Mouse (Mus musculus) neural tube, embryonic 14.5 days (tissue): ENCODE data around the gene Gm20388. TPM values are rescaled to one million over a fixed set of nuclear protein-coding genes. Genes with fewer than 3 reads are reported as not detected.

Source experiments
- ATAC-seq: fragments of 200-750 bp; cut with Nextera tagmentation; 2 replicates; pipeline ENCODE4 v1.8.0; 2017; ENCODE audit warnings: low read depth, mild to moderate bottlenecking, moderate TSS enrichment, moderate library complexity
- H3K27ac ChIP-seq: fragments of 300-500 bp; sonication (generic); 2 replicates; pipeline ENCODE4 v1.5.1; 2014; ENCODE audit warnings: low read depth, mild to moderate bottlenecking, control low read depth, low read length, moderate library complexity, mixed read lengths
- H3K27me3 ChIP-seq: fragments of 300-500 bp; sonication (generic); 2 replicates; pipeline ENCODE4 v1.6.1; 2014; ENCODE audit warnings: low read length; ENCODE audit not compliant: control insufficient read depth, insufficient read depth
- H3K36me3 ChIP-seq: fragments of 300-500 bp; sonication (generic); 2 replicates; pipeline ENCODE4 v1.6.1; 2014; ENCODE audit warnings: low read length, mixed read lengths; ENCODE audit not compliant: control insufficient read depth, insufficient read depth
- H3K4me1 ChIP-seq: fragments of 300-500 bp; sonication (generic); 2 replicates; pipeline ENCODE4 v1.6.1; 2014; ENCODE audit warnings: low read length; ENCODE audit not compliant: control insufficient read depth, insufficient read depth
- H3K4me2 ChIP-seq: fragments of 300-500 bp; sonication (generic); 2 replicates; pipeline ENCODE4 v1.6.1; 2014; ENCODE audit warnings: mild to moderate bottlenecking, low read depth, low read length, control low read depth
- H3K4me3 ChIP-seq: fragments of 300-500 bp; sonication (generic); 2 replicates; pipeline ENCODE4 v1.5.1; 2014; ENCODE audit warnings: low read depth, low read length, control low read depth, mixed read lengths
- H3K9ac ChIP-seq: fragments of 300-500 bp; sonication (generic); replicated peaks from 2 replicates; pipeline ENCODE4 v1.6.1; 2014; ENCODE audit warnings: low read depth, mild to moderate bottlenecking, control low read depth, low read length, mixed read lengths
- H3K9me3 ChIP-seq: fragments of 300-500 bp; sonication (generic); 2 replicates; pipeline ENCODE4 v1.6.1; 2016; ENCODE audit warnings: low read length; ENCODE audit not compliant: control insufficient read depth
- WGBS: fragments of 180-500 bp; shearing (Covaris S2); extraction: QIAGEN DNeasy Blood & Tissue Kit; methylation state at CpG from one replicate; pipeline ENCODE4 v1.1.7; 2014; 5-methylcytosine and 5-hydroxymethylcytosine counted together
- polyA plus RNA-seq: library from polyadenylated mRNA; unstranded; fragments of >200 nt; fragmentation: Nextera tagmentation; extraction: Ambion mirVana; gene quantifications from 2 replicates; pipeline ENCODE4 v1.2.1, GENCODE M21; 2014

The Gm20388 gene
- polyA plus RNA-seq, 1 experiment from 2014 or later, result 10.3 TPM

GRCm38 (mm10) chr8:120493508-120494464 lies 583.1 kb downstream of the Gm20388 start:
- peak overlapping the region; percentile 6; the same call in 1 of the 2 replicates for H3K4me3 ChIP-seq

DNA sequence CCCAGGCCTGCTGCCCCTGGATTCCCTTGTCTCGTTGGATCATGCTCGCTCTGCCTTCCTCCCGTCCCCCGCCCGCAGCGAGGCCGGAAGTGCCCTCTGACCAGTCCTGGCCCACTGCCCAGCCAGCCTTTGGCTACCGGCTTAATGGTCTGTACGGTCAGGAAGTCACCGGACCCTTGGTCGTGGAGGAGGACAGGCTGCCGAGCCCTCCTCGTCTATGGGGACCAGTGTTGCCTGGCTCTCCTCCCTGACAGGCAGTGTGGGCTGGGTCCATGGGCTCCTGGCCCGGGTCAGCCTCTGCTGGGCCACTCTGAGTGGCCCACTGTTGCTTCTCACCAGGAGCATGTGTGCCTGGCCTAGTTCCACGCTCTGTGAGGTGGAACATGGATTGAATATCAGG lies 584.3 kb downstream of the Gm20388 start:
- peak overlapping the region; percentile 47 for H3K9ac ChIP-seq
- H3K36me3 ChIP-seq, result no peaks in the 10 kb centered on the region
- H3K27me3 ChIP-seq, result no peaks in the 10 kb centered on the region
- peak overlapping the region; percentile 13; the same call in 1 of the 2 replicates for H3K4me3 ChIP-seq
- H3K27ac ChIP-seq, result peak overlapping the region; percentile 60; the same call in 1 of the 2 replicates
- H3K4me2 ChIP-seq, result peak overlapping the region; percentile 94
- peaks cover 84% of the 10 kb centered on the region for H3K4me1 ChIP-seq
- H3K9me3 ChIP-seq, result no peaks in the 10 kb centered on the region
- no peak for ATAC-seq
- WGBS, result 13% methylated on average over 13 of the region's 15 CpGs

More at GRCm38 (mm10) chr8:120493508-120494464, 583.1 kb downstream of the Gm20388 start:
- Histone ChIP-seq H3K4me2 (peak overlapping the region; percentile 94), H3K27ac (no peak overlapping the region; the same call in 1 of the 2 replicates), H3K4me1 (peaks cover 78% of the 10 kb centered on the region), H3K27me3 (no peaks in the 10 kb centered on the region), H3K36me3 (no peaks in the 10 kb centered on the region), H3K9ac (0 out of 2 replicates have a peak overlapping the region, but pooled peaks have one; percentile 22), H3K9me3 (no peaks in the 10 kb centered on the region)
- no peak for ATAC-seq
- WGBS, result 35% methylated on average over 16 of the region's 16 CpGs

DNA sequence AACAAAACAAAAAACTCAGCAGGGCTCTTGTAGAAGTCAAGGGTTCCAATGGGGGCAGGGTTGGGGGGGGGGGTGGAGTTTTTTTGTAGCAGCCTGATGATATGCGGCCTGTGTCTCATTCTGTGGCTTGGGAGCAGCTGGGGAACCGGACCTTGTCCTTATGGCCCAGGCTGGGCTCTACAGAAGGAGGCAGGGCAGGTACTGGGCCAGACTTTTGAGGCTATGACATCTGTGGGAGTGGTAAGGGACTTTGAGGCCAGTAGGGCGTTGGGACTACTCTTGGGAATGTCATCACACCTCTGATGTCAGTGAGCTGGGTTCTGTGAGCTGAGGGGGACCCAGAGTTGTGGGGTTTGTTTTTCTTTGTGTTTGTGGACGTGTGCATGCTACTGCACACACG lies 584.8 kb downstream of the Gm20388 start:
- Histone ChIP-seq H3K27ac (no peak overlapping the region), H3K4me3 (no peak overlapping the region), H3K27me3 (no peaks in the 10 kb centered on the region), H3K4me1 (peaks cover 80% of the 10 kb centered on the region), H3K4me2 (0 out of 2 replicates have a peak overlapping the region, but pooled peaks have one; percentile 94), H3K9ac (no peak overlapping the region), H3K9me3 (no peaks in the 10 kb centered on the region), H3K36me3 (no peaks in the 10 kb centered on the region)
- no peak for ATAC-seq
- WGBS, result 56% methylated on average over 5 of the region's 5 CpGs

GRCm38 (mm10) chr8:120496478-120496877 lies 585.8 kb downstream of the Gm20388 start:
- no peak overlapping the region for H3K27ac ChIP-seq
- H3K4me3 ChIP-seq, result no peak overlapping the region

GRCm38 (mm10) chr8:120497503-120497946 lies 586.9 kb downstream of the Gm20388 start:
- Histone ChIP-seq H3K9me3 (no peaks in the 10 kb centered on the region), H3K27ac (peak overlapping the region; percentile 46; the same call in 1 of the 2 replicates), H3K27me3 (no peaks in the 10 kb centered on the region), H3K4me1 (peaks cover 71% of the 10 kb centered on the region), H3K36me3 (no peaks in the 10 kb centered on the region), H3K9ac (0 out of 2 replicates have a peak overlapping the region, but pooled peaks have one; percentile 29), H3K4me2 (peak overlapping the region; percentile 30; the same call in 1 of the 2 replicates), H3K4me3 (no peak overlapping the region)
- 5% methylated on average over 11 of the region's 11 CpGs for WGBS
- ATAC-seq, result no peak

More at GRCm38 (mm10) chr8:120496478-120496877, 585.8 kb downstream of the Gm20388 start:
- H3K4me2 ChIP-seq, result no peak overlapping the region
- 96% methylated on average over 15 of the region's 15 CpGs for WGBS
- ATAC-seq, result no peak
- H3K36me3 ChIP-seq, result no peaks in the 10 kb centered on the region
- H3K27me3 ChIP-seq, result no peaks in the 10 kb centered on the region
- H3K9ac ChIP-seq, result no peak overlapping the region
- H3K4me1 ChIP-seq, result peaks cover 80% of the 10 kb centered on the region
- no peaks in the 10 kb centered on the region for H3K9me3 ChIP-seq

DNA sequence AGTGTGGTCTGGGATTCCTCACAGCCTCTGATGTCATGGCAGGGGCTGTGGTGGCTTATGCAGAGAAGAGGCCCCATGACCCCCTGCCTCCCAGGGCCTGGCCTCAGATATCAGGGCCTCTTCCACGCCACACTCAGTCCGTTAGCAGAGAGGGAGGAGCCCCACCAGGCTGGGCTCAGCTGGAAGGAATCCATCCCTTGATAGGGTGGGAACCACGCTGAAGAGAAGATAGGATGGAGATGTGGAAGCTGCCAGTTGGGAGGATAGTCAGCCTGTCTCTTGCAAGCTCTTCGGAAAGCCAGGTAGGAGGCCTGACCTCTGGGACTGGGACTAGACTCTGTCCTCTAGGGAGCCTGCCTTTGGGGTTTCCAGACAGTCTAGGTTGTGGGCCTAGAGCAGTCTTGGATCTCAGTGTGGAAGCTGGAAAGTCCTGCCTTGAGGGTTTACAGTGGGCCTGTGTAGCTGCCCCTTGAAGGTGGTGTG lies 587.7 kb downstream of the Gm20388 start:
- peak overlapping the region; percentile 46 for H3K27ac ChIP-seq
- H3K36me3 ChIP-seq, result no peaks in the 10 kb centered on the region
- H3K4me1 ChIP-seq, result peaks cover 63% of the 10 kb centered on the region
- peak overlapping the region; percentile 30; the same call in 1 of the 2 replicates for H3K4me2 ChIP-seq
- no peaks in the 10 kb centered on the region for H3K27me3 ChIP-seq
- no peak overlapping the region for H3K4me3 ChIP-seq
- peak overlapping the region; percentile 29 for H3K9ac ChIP-seq
- no peak for ATAC-seq
- WGBS, result 26% methylated on average over 4 of the region's 4 CpGs
- no peaks in the 10 kb centered on the region for H3K9me3 ChIP-seq

- peak; percentile 45; the same call in 1 of the 2 replicates for ATAC-seq
- WGBS, result 16% methylated on average over 9 of the region's 9 CpGs
- 0 out of 2 replicates have a peak overlapping the region, but pooled peaks have one; percentile 39 for H3K9ac ChIP-seq
- H3K4me2 ChIP-seq, result peak overlapping the region; percentile 30; the same call in 1 of the 2 replicates
- H3K27me3 ChIP-seq, result no peaks in the 10 kb centered on the region
- peak overlapping the region; percentile 46; the same call in 1 of the 2 replicates for H3K27ac ChIP-seq
- no peak overlapping the region for H3K4me3 ChIP-seq
- peaks cover 63% of the 10 kb centered on the region for H3K4me1 ChIP-seq
- H3K36me3 ChIP-seq, result no peaks in the 10 kb centered on the region
- H3K9me3 ChIP-seq, result no peaks in the 10 kb centered on the region
These were observed 588.4 kb downstream of the Gm20388 start for GRCm38 (mm10) chr8:120498926-120499605.

GRCm38 (mm10) chr8:120500701-120501261 lies 590.1 kb downstream of the Gm20388 start:
- no peak for ATAC-seq
- no peaks in the 10 kb centered on the region for H3K9me3 ChIP-seq
- WGBS, result 80% methylated on average over 8 of the region's 8 CpGs
- peaks cover 64% of the 10 kb centered on the region for H3K4me1 ChIP-seq
- no peak overlapping the region for H3K9ac ChIP-seq
- no peaks in the 10 kb centered on the region for H3K36me3 ChIP-seq
- no peak overlapping the region for H3K27ac ChIP-seq
- H3K4me2 ChIP-seq, result no peak overlapping the region
- H3K27me3 ChIP-seq, result no peaks in the 10 kb centered on the region
- H3K4me3 ChIP-seq, result no peak overlapping the region
